Mouse (Mus musculus) WW6 (cell line): ENCODE data around the gene Gm4707.
"Not testable (repeated sequence)": the region's sequence is repeated elsewhere in the genome, so short reads cannot be mapped to it uniquely, and the experiment has no call there.

ENCODE experiments used
- DNase-seq: peaks from one replicate; pipeline ENCODE4 v3.0.0-alpha.2; 2013; ENCODE audit warnings: low read depth, low spot score

The Gm4707 gene

DNA sequence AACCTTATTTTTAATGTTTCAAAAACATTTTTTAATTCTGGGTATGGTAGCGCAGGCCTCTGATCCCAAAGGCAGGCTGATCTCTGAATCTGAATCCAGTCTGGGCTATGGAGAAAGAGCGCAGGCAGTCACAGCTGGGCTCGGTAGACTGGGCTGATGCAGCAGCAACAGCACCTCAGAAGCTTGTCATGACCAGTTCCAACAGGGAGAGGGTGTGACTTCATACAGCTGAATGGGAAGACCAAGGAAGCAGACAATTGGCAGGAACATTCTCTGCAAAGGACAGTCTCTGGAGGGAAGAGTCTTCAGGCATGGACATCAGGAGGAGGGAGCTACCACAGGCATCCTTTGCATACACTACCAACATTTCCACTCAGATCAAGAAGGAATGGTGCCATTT is 15.6 kb downstream of the Gm4707 start:
- DNase-seq: peak; percentile 26

DNA sequence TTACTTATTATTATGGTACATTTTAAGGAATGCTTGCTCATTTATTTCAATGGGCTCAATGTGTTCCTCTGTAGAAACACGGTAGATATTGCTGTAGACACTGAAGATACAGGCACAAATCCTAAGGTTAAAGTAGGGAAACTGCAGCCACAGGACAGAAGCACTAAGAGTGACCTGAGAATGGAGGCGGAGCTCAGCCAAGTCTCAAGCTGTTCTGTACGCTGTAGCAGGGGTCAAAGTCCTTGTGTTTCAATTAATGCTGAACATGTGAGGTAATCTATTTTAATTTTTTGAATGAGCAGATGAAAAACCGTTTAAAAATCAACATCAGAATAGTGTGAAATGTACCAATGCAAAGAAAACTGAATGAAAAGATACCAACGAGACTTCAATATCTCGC is 16.4 kb downstream of the Gm4707 start:
- DNase-seq: no peak

DNA sequence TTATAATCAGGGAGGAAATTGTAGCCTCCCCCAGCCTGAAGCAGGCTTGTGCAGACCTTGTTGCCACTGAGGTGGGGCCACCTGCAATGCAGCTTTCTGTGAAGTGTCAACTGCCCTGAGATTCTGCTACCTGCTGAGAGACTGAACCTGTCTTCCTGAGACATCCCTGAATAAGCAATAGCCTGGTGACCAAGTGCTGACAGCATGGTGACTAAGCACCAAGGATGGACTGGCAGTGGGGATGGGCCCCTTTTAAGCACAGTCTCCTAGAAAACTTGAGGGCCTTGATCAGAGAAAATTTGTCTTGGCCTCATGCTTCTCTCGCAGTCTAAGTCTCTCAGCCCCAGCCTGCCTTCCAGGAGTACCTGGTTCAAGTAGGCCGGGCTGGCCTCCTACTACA is 37.2 kb downstream of the Gm4707 start:
- not testable (repeated sequence) for DNase-seq

DNA sequence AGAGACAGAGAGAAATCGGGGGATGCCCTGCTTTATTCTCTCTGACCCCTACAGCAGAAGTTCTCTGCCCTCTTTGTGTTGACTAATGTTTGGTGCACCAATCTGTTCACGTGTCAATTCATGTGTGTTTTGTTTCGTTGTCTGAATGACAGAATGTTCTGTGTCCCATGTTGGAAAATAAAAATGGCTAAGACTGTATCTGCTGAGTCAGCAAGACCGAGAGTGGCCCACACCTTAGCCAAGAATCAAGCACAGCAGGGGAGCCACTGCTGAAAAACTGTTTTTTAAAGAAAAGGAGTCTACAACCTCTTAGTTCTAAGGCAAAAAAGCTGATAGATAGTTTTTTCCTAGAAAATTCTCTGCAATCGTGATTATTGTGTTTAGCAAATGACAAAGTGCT is 40.3 kb downstream of the Gm4707 start:
- not testable (repeated sequence) for DNase-seq

DNA sequence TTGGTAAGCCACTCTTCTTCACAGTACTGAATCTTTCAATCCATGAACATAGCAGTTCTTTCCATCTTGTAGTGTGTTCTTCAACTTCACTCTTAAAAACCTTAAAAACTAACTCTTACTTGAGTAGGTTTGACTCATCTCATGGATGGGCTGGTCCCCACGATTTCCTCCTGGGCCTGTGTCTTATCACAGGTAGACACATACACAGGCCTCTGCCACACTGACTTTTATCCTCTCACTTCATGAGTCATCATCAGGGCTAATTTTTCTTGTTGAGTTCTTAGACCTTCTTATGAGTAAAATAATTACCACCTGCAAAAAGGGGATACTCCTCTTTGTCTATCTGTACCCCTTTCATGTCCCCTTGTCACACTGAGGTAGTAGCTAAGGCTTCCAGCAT is 42.7 kb downstream of the Gm4707 start:
- no peak for DNase-seq
